Mouse (Mus musculus) embryonic fibroblast, embryonic 13.5 days (primary cell): ENCODE measurements at regions not wholly inside any gene's neighbourhood (a gene's known extent, or its start where the extent isn't known, plus 50 kb on each side); places are given as distances from the start of the nearest gene placed in this dataset.

Experiments used
- CTCF ChIP-seq: IDR thresholded peaks from 2 replicates; pipeline ENCODE4 v1.5.1; 2011; ENCODE audit warnings: mild to moderate bottlenecking, control low read depth, low read length, moderate library complexity, borderline replicate concordance; ENCODE audit not compliant: insufficient read depth
- POLR2A ChIP-seq: IDR thresholded peaks from 2 replicates; pipeline ENCODE4 v1.6.1; 2011; ENCODE audit warnings: low read depth, mild to moderate bottlenecking, control low read depth, low read length, moderate library complexity

GRCm38 (mm10) chr3:138688606-138689005 lies 53.4 kb upstream of the Tspan5 start:
- TF ChIP-seq CTCF (no peak), POLR2A (no peak)
